Mouse (Mus musculus): ENCODE data around the gene Terb1.

Gene Terb1

GRCm38 (mm10) chr8:104412805-104413532 lies 96.7 kb downstream of the Terb1 start:
- no peak for DNase-seq (ENCODE audit: low spot score in 2 of 2)

GRCm38 (mm10) chr8:104411972-104412371 lies 97.7 kb downstream of the Terb1 start:
- DNase-seq (ENCODE audit: low spot score in 2 of 2): no peak

- peak; percentile 55 to 74 for DNase-seq (ENCODE audit: low spot score in 2 of 2)
These were observed 98.2 kb downstream of the Terb1 start for GRCm38 (mm10) chr8:104411468-104411867.

GRCm38 (mm10) chr8:104410628-104411273 lies 99.0 kb downstream of the Terb1 start:
- no peak for DNase-seq (ENCODE audit: low spot score in 2 of 2)

- no peak for DNase-seq (ENCODE audit: low spot score in 2 of 2)
These were observed 101.2 kb downstream of the Terb1 start for GRCm38 (mm10) chr8:104408328-104409110.

GRCm38 (mm10) chr8:104406340-104407128 lies 103.2 kb downstream of the Terb1 start:
- DNase-seq (ENCODE audit: low spot score in 2 of 2): no peak

- DNase-seq (ENCODE audit: low spot score in 2 of 2): no peak
These were observed 104.1 kb downstream of the Terb1 start for GRCm38 (mm10) chr8:104405430-104406187.

GRCm38 (mm10) chr8:104403596-104403995 lies 106.1 kb downstream of the Terb1 start:
- DNase-seq (ENCODE audit: low spot score in 2 of 2): no peak

Measured in frontal cortex, postnatal 14 days (tissue).